Mouse (Mus musculus): ENCODE results near the gene Tmem132c. TPM values are rescaled to one million over a fixed set of nuclear protein-coding genes. Genes with fewer than 3 reads are reported as not detected.

Tmem132c gene
- polyA plus RNA-seq, 1 experiment from 2014 or later, result 28.5 TPM

DNA sequence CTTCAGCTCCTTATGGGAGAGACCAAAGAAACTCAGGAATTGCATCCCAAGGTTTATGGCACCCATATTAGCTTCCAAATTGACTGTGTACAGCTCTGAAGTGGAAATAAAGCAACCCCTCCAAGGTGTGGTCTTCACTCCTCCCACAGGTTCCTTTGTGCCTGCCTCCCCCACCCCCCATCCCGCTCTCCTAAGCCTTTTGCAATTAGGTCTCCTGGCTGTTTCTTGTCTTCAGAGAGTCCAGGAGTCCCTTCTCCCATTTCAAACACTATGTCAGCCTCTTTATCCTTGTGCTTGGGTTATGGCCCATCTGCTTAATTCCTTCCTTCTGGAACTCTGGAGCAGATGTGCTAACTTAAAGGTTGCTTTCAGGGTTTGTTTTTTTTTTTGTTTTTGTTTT, 65.1 kb downstream of the Tmem132c start:
- H3K36me3 ChIP-seq, result no peaks in the 10 kb centered on the region

DNA sequence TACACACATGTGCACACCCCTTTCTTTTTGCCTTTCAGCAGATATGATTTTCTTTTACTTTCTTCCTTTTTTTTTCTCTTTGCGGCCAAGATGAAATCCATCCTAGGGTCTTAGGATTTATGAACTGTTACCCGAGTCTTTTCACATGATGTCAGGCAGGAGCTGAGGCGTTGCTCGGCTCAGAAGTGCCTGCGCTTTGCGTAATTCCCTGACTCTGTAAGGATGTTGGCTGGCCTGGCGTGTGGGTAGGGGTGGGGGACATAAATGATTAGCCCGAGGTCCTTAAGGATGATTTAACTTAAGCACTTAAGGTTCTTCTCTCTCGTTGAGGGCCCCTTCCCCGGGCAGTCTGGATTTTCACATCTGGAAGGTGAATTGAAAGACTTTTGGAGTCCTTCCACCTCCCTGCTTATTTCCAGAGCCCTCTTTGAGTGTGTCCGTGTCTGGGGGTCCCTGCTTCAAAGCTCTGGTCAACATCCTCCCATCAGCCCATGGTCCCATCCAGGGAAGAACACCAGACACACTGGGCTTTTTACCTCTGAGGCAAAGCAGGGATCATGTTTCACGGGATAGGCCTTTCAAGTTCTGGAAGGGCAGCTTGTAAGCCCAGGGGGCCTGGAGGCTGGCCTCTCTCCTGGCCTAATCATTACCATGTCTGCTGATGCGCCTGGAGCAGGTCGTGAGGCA, 68.9 kb downstream of the Tmem132c start:
- Histone ChIP-seq H3K9me3 (replicated peaks) (no peaks in the 10 kb centered on the region), H3K9ac (no peak overlapping the region), H3K27ac (replicated peaks) (no peak overlapping the region), H3K4me3 (replicated peaks) (no peak overlapping the region), H3K36me3 (no peaks in the 10 kb centered on the region), H3K4me2 (replicated peaks) (no peak overlapping the region), H3K27me3 (no peaks in the 10 kb centered on the region), H3K4me1 (peaks cover 13% of the 10 kb centered on the region)
- ATAC-seq (ENCODE audit: insufficient number of reproducible peaks, low FRiP score, low TSS enrichment, low read depth), result peak; percentile 46; the same call in 1 of the 2 replicates
- 22% methylated on average over 14 of the region's 14 CpGs for WGBS

More for the DNA sequence above, 65.1 kb downstream of the Tmem132c start:
- Histone ChIP-seq H3K9ac (no peak overlapping the region), H3K27me3 (no peaks in the 10 kb centered on the region), H3K27ac (replicated peaks) (no peak overlapping the region), H3K4me3 (replicated peaks) (no peak overlapping the region), H3K4me1 (peaks cover 13% of the 10 kb centered on the region), H3K9me3 (replicated peaks) (no peaks in the 10 kb centered on the region), H3K4me2 (replicated peaks) (no peak overlapping the region)
- no peak for ATAC-seq (ENCODE audit: insufficient number of reproducible peaks, low FRiP score, low TSS enrichment, low read depth)
- 19% methylated on average over 1 of the region's 1 CpGs for WGBS

GRCm38 (mm10) chr5:127311005-127311331, 69.4 kb downstream of the Tmem132c start:
- 57% methylated on average over 2 of the region's 2 CpGs for WGBS
- H3K4me2 ChIP-seq (replicated peaks), result no peak overlapping the region
- ATAC-seq (ENCODE audit: insufficient number of reproducible peaks, low FRiP score, low TSS enrichment, low read depth), result peak; percentile 56; the same call in 1 of the 2 replicates

GRCm38 (mm10) chr5:127313634-127314033, 72.0 kb downstream of the Tmem132c start:
- Histone ChIP-seq H3K27me3 (no peaks in the 10 kb centered on the region), H3K9ac (no peak overlapping the region), H3K9me3 (replicated peaks) (no peaks in the 10 kb centered on the region), H3K27ac (replicated peaks) (no peak overlapping the region), H3K4me1 (peaks cover 11% of the 10 kb centered on the region), H3K36me3 (no peaks in the 10 kb centered on the region), H3K4me2 (replicated peaks) (no peak overlapping the region), H3K4me3 (replicated peaks) (no peak overlapping the region)
- no peak for ATAC-seq (ENCODE audit: insufficient number of reproducible peaks, low FRiP score, low TSS enrichment, low read depth)
- WGBS, result 66% methylated on average over 2 of the region's 2 CpGs

More at GRCm38 (mm10) chr5:127311005-127311331, 69.4 kb downstream of the Tmem132c start:
- Histone ChIP-seq H3K9ac (no peak overlapping the region), H3K27ac (replicated peaks) (0 out of 2 replicates have a peak overlapping the region, but pooled peaks have one; percentile 28), H3K36me3 (no peaks in the 10 kb centered on the region), H3K4me3 (replicated peaks) (no peak overlapping the region), H3K27me3 (no peaks in the 10 kb centered on the region), H3K9me3 (replicated peaks) (no peaks in the 10 kb centered on the region), H3K4me1 (peaks cover 13% of the 10 kb centered on the region)

DNA sequence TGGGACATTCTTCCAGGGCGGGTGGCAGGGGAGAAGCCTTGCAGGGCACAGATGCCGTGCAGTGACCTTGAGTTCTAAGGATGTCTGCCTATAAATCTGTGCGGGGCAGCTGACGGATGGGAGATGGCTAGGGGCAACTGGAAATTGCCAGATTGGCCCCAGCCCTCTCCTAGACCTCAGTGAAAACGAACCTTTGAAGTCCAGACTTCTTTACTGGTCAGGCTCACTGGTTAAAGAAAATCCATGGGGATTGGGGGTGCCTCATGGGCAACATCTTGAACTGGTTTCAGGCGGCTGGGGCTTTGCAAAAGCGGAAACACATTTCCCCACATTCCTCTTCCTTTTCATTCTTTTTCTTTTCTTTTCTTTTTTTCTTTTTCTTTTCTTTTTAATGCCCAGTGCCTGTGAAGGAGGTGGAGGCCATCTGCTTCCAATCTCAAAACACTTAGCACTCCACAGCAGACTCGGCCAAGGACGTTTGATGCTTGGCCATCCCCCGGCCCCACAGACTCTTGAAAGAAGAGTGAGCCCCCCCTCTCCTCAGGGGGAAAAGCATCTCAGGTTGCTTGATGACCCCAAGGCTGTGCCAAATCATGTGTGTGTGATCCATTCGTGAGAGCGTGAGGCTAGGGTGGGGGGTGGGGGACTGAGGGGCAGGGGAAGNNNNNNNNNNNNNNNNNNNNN, 77.6 kb downstream of the Tmem132c start:
- Histone ChIP-seq H3K36me3 (no peaks in the 10 kb centered on the region), H3K27ac (replicated peaks) (peak overlapping the region; percentile 69), H3K27me3 (no peaks in the 10 kb centered on the region), H3K4me3 (replicated peaks) (no peak overlapping the region), H3K9ac (no peak overlapping the region), H3K9me3 (replicated peaks) (no peaks in the 10 kb centered on the region), H3K4me2 (replicated peaks) (no peak overlapping the region), H3K4me1 (peaks cover 47% of the 10 kb centered on the region)
- 21% methylated on average over 12 of the region's 12 CpGs for WGBS
- ATAC-seq (ENCODE audit: insufficient number of reproducible peaks, low FRiP score, low TSS enrichment, low read depth), result peak; percentile 40

DNA sequence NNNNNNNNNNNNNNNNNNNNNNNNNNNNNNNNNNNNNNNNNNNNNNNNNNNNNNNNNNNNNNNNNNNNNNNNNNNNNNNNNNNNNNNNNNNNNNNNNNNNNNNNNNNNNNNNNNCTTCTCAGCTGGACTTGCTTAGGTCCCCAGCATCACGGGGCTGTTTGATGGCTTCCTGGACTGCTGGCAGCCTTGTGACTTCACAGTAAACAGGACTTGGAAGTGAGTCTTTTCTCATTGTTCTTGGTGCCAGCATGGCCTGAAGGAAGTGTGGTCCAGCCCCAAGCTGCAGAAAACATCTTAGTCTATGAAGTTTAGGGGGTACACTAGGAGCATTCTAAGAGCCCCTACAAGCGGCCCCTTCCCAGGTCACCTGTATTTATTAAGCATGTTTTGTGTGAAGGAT, 83.0 kb downstream of the Tmem132c start:
- no peak for ATAC-seq (ENCODE audit: insufficient number of reproducible peaks, low FRiP score, low TSS enrichment, low read depth)
- Histone ChIP-seq H3K4me3 (replicated peaks) (no peak overlapping the region), H3K4me1 (peaks cover 39% of the 10 kb centered on the region), H3K36me3 (no peaks in the 10 kb centered on the region), H3K9ac (no peak overlapping the region), H3K27ac (replicated peaks) (no peak overlapping the region), H3K27me3 (no peaks in the 10 kb centered on the region), H3K4me2 (replicated peaks) (no peak overlapping the region), H3K9me3 (replicated peaks) (no peaks in the 10 kb centered on the region)
- WGBS, result 40% methylated on average over 2 of the region's 2 CpGs

DNA sequence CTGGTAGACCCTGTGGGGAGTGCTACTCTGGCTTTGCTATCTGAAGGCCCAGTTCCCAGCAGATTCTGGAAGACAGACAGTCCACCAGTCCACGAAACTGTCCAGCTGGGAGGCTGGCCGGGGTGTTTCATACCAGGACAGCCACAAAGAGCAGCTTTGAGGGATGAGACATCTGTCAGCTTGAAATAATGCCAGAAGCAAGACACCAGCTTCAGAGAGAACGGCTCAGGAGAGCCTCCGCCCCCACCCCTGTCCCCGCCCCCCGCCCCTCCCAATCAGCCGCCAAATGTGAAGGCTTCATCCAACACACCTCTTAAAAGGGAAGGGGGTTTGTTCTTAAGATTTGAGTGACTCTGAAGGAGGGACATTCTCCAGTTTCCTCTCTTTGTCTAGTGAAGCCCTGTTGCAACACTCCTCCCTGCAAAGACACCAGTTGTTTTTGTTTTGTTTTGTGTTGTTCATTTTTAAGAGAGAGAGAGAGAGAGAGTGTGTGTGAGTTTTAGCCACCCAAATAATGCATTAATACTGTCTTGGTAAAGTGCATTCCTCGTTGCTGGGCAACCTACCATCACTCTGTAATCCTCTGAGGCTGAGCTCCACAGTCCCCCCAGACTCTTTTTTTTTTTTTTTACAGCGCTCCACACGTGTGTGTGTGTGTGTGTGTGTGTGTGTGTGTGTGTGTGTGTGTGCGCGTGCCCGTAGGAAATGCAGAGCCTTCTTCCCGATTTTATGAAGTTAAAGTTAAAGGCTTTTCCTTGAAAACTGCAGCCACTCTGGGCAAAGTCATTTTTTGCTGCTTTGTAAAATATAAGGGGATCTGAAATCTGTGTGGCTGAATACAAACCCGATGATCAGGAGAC, 94.7 kb downstream of the Tmem132c start:
- Histone ChIP-seq H3K27me3 (no peaks in the 10 kb centered on the region), H3K4me2 (replicated peaks) (peak overlapping the region; percentile 34), H3K4me1 (peaks cover 33% of the 10 kb centered on the region), H3K9ac (no peak overlapping the region), H3K27ac (replicated peaks) (peak overlapping the region; percentile 63), H3K4me3 (replicated peaks) (0 out of 2 replicates have a peak overlapping the region, but pooled peaks have one; percentile 3), H3K36me3 (no peaks in the 10 kb centered on the region), H3K9me3 (replicated peaks) (no peaks in the 10 kb centered on the region)
- ATAC-seq (ENCODE audit: insufficient number of reproducible peaks, low FRiP score, low TSS enrichment, low read depth), result peak; percentile 58
- 4% methylated on average over 15 of the region's 15 CpGs for WGBS

DNA sequence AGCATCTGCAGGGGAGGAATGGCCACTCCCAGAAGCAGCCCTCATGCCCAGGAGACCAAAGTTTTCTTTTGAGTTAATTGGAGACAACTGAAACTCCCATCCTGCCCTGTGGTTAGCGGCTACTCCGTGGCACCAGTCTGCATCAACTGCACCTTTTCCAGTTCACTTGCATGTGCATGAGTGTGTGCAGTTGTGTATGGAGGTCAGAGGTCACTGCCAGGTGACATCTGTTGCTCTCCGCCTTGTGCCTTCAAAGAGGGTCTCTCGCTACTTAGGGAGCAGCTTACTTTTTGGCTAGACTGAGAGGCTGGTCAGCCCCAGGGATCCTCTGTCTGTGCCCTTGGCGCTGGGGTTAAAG, 95.3 kb downstream of the Tmem132c start:
- no peaks in the 10 kb centered on the region for H3K27me3 ChIP-seq
- peak overlapping the region; percentile 63 for H3K27ac ChIP-seq (replicated peaks)
- H3K9me3 ChIP-seq (replicated peaks), result no peaks in the 10 kb centered on the region
- H3K9ac ChIP-seq, result no peak overlapping the region
- H3K4me1 ChIP-seq, result peaks cover 33% of the 10 kb centered on the region
- H3K36me3 ChIP-seq, result no peaks in the 10 kb centered on the region
- no peak for ATAC-seq (ENCODE audit: insufficient number of reproducible peaks, low FRiP score, low TSS enrichment, low read depth)
- WGBS, result 19% methylated on average over 5 of the region's 5 CpGs
- H3K4me3 ChIP-seq (replicated peaks), result no peak overlapping the region
- H3K4me2 ChIP-seq (replicated peaks), result peak overlapping the region; percentile 34; the same call in 1 of the 2 replicates

- Histone ChIP-seq H3K9ac (no peak overlapping the region), H3K36me3 (no peaks in the 10 kb centered on the region), H3K27ac (replicated peaks) (peak overlapping the region; percentile 39), H3K4me1 (peaks cover 33% of the 10 kb centered on the region), H3K4me2 (replicated peaks) (0 out of 2 replicates have a peak overlapping the region, but pooled peaks have one; percentile 6), H3K9me3 (replicated peaks) (no peaks in the 10 kb centered on the region), H3K27me3 (no peaks in the 10 kb centered on the region), H3K4me3 (replicated peaks) (no peak overlapping the region)
- ATAC-seq (ENCODE audit: insufficient number of reproducible peaks, low FRiP score, low TSS enrichment, low read depth), result no peak
- 5% methylated on average over 5 of the region's 5 CpGs for WGBS
Measured at GRCm38 (mm10) chr5:127339016-127339435, 97.4 kb downstream of the Tmem132c start.

DNA sequence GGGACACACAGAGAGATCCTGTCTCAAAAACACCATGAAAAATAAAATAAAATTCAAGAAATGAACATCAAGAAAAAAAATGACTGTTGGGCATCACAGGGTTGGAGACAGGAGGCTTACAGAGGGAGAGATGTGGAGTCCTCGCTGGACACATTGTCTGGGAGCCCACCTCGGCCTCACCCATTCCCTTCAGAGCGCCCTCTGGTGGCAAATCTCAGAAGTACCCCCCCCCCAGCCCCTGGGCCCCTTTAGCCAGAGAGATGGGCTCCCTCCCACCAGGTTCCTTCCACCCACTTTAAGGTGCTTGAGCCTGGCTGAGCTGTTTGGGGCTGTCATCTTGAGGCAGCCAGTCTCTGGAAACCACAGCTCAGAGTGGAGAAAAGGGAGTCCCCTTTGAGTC, 99.5 kb downstream of the Tmem132c start:
- no peak for ATAC-seq (ENCODE audit: insufficient number of reproducible peaks, low FRiP score, low TSS enrichment, low read depth)
- no peaks in the 10 kb centered on the region for H3K36me3 ChIP-seq

GRCm38 (mm10) chr5:127344721-127345120, 103.1 kb downstream of the Tmem132c start:
- H3K4me2 ChIP-seq (replicated peaks), result no peak overlapping the region
- no peaks in the 10 kb centered on the region for H3K27me3 ChIP-seq
- H3K9ac ChIP-seq, result no peak overlapping the region
- no peak overlapping the region for H3K27ac ChIP-seq (replicated peaks)
- H3K36me3 ChIP-seq, result no peaks in the 10 kb centered on the region
- no peak for ATAC-seq (ENCODE audit: insufficient number of reproducible peaks, low FRiP score, low TSS enrichment, low read depth)
- no peak overlapping the region for H3K4me3 ChIP-seq (replicated peaks)
- peaks cover 27% of the 10 kb centered on the region for H3K4me1 ChIP-seq
- H3K9me3 ChIP-seq (replicated peaks), result no peaks in the 10 kb centered on the region
- 39% methylated on average over 2 of the region's 2 CpGs for WGBS

More for the DNA sequence above, 99.5 kb downstream of the Tmem132c start:
- Histone ChIP-seq H3K27ac (replicated peaks) (no peak overlapping the region), H3K9me3 (replicated peaks) (no peaks in the 10 kb centered on the region), H3K27me3 (no peaks in the 10 kb centered on the region), H3K4me2 (replicated peaks) (no peak overlapping the region), H3K4me1 (peaks cover 27% of the 10 kb centered on the region), H3K9ac (no peak overlapping the region), H3K4me3 (replicated peaks) (no peak overlapping the region)
- WGBS, result 32% methylated on average over 3 of the region's 3 CpGs
